Mouse (Mus musculus): ENCODE measurements around the gene Ankrd49.

The Ankrd49 gene

GRCm38 (mm10) chr9:14750901-14751502, 33.7 kb downstream of the Ankrd49 start:
- DNase-seq (ENCODE audit: extremely low spot score, low read depth, low spot score), result no peak

- DNase-seq (ENCODE audit: extremely low spot score, low read depth, low spot score), result no peak
Measured at GRCm38 (mm10) chr9:14740151-14740924, 44.3 kb downstream of the Ankrd49 start, which contains the start of gene Piwil4. Gene Piwil4 (minus strand): TSS chr9:14740733.

- DNase-seq (ENCODE audit: extremely low spot score, low read depth, low spot score), result no peak
Measured at GRCm38 (mm10) chr9:14739498-14740150, 45.0 kb downstream of the Ankrd49 start.

- DNase-seq (ENCODE audit: extremely low spot score, low read depth, low spot score), result no peak
Measured at GRCm38 (mm10) chr9:14730941-14731541, 53.6 kb downstream of the Ankrd49 start.

All from hindlimb bud, embryonic 11.5 days (tissue).